In the genomic region with DNA sequence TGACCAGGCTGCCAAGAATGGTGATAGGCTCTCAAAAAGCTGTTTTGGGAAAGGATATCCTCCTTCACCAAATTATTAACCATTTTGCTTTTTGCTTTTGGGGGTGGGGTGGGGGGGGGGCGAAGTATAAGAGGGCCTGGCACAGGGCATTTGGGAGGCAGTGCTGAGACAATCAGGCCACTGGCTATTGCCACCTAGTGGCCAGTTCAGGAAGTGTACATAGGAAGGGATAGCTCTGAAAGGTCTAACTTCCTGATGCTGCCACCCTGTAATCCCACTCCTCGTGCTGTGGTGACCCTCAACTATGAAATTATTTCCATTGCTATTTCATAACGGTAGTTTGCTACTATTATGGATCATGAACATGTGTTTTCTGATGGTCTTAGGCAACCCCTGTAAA, we compare ENCODE assay signal across 9 mouse cellular contexts. TPM values are rescaled to one million over a fixed set of nuclear protein-coding genes. Genes with fewer than 3 reads are reported as not detected.
DNase-seq lines count a peak whose midpoint lies in the region; ATAC-seq and TF ChIP-seq lines count a peak whose summit lies in the region.
"Had no signal": no experiment of that assay in that cellular context is flagged by ENCODE, and none has a peak within 500 bp of the region (broad histone marks: within the 10 kb centered on the region; RNA-seq: fewer than 3 reads in every experiment).

No protein-coding gene starts in this region.

- H3K27ac ChIP-seq in intestine, embryonic 15.5 days = no peak overlapping the region

- H3K36me3 ChIP-seq in E14TG2a.4 (ENCODE audit: insufficient read depth, low read length) = peaks cover 7% of the 10 kb centered on the region
- no peaks in the 10 kb centered on the region for H3K36me3 ChIP-seq in intestine, embryonic 15.5 days

- 86% methylated on average over 3 of the region's 3 CpGs for WGBS in intestine, embryonic 15.5 days

- no peak overlapping the region for H3K9ac ChIP-seq in intestine, embryonic 15.5 days

- TF ChIP-seq CTCF in E14TG2a.4 (conservative IDR thresholded peaks at IDR 0.05; ENCODE audit: low read length) = peak; percentile 44

- peak; percentile 68 for ATAC-seq in erythroid progenitor cell, adult 5-6 weeks (replicated peaks; ENCODE audit: low FRiP score, poor library complexity, severe bottlenecking)
- ATAC-seq in intestine, embryonic 15.5 days = no peak

- no peak overlapping the region for H3K4me3 ChIP-seq in E14TG2a.4 (replicated peaks; ENCODE audit: low read length)
- H3K4me3 ChIP-seq in intestine, embryonic 15.5 days (replicated peaks) = no peak overlapping the region
- H3K4me3 ChIP-seq: megakaryocyte, embryonic 14.5 days had no signal

- no peak overlapping the region for H3K4me2 ChIP-seq in intestine, embryonic 15.5 days (replicated peaks)

- H3K27me3 ChIP-seq in E14TG2a.4 (ENCODE audit: insufficient read depth, low read length) = no peaks in the 10 kb centered on the region
- H3K27me3 ChIP-seq in intestine, embryonic 15.5 days (replicated peaks) = no peaks in the 10 kb centered on the region

- peak; percentile 45 to 74 for DNase-seq in adrenal gland, adult (ENCODE audit: inconsistent age in 2 of 2, low spot score in 1 of 2)
- no peak for DNase-seq in adrenal gland, adult 8-10 months
- peak; percentile 48 to 71 for DNase-seq in kidney, postnatal 36 days
- DNase-seq in kidney, postnatal 14 days = no peak
- no peak for DNase-seq in urinary bladder, postnatal 14 days (ENCODE audit: low spot score)

- peaks cover 10% of the 10 kb centered on the region for H3K4me1 ChIP-seq in E14TG2a.4 (replicated peaks; ENCODE audit: low read depth, low read length)
- H3K4me1 ChIP-seq in intestine, embryonic 15.5 days (replicated peaks) = peaks cover 6% of the 10 kb centered on the region; the same call in 1 of the 2 replicates

- H3K9me3 ChIP-seq in E14TG2a.4 (ENCODE audit: low read length) = peaks cover 11% of the 10 kb centered on the region
- H3K9me3 ChIP-seq in intestine, embryonic 15.5 days = peaks cover 4% of the 10 kb centered on the region; the same call in 1 of the 2 replicates

RNA-seq across cellular contexts. Expression of a gene that starts 5.5 kb away (rescaled TPM):
- 100 to 1,000 TPM; 212 to 271 (median 242) TPM for total RNA-seq in adrenal gland, adult 8-10 months (2022)
- total RNA-seq in erythroid progenitor cell, adult 5-6 weeks (2015; ENCODE audit: low replicate concordance) = 19.7 and 21.6 TPM in 2 replicates
- 11.5 and 13.1 TPM in 2 replicates for total RNA-seq in erythroid progenitor cell, adult 5-6 weeks (2017; ENCODE audit: low replicate concordance)
- polyA plus RNA-seq in intestine, embryonic 15.5 days (2015; fragmentation: Nextera tagmentation; extraction: Ambion mirVana) = 67.2 and 77.1 TPM in 2 replicates

RNA-seq across cellular contexts. Expression of a gene that starts 16.4 kb away (rescaled TPM):
- total RNA-seq in adrenal gland, adult 8-10 months (2022) = 100 to 1,000 TPM in 3 of 4 experiments, 10 to 100 TPM in 1; 96.7 to 113 (median 107) TPM
- total RNA-seq in erythroid progenitor cell, adult 5-6 weeks (2015; ENCODE audit: low replicate concordance) = 11.5 and 26.8 TPM in 2 replicates
- total RNA-seq in erythroid progenitor cell, adult 5-6 weeks (2017; ENCODE audit: low replicate concordance) = 11.3 and 16.6 TPM in 2 replicates
- 37.7 and 39.9 TPM in 2 replicates for polyA plus RNA-seq in intestine, embryonic 15.5 days (2015; fragmentation: Nextera tagmentation; extraction: Ambion mirVana)

RNA-seq across cellular contexts. Expression of a gene that starts 40.3 kb away (rescaled TPM):
- 10 to 100 TPM in 2 of 4 experiments, 1 to 10 TPM in 2; 6.3 to 10.6 (median 9.6) TPM for total RNA-seq in adrenal gland, adult 8-10 months (2022)
- total RNA-seq in erythroid progenitor cell, adult 5-6 weeks (2015; ENCODE audit: low replicate concordance) = 73.5 and 83.4 TPM in 2 replicates
- 69.6 and 83.2 TPM in 2 replicates for total RNA-seq in erythroid progenitor cell, adult 5-6 weeks (2017; ENCODE audit: low replicate concordance)
- polyA plus RNA-seq in intestine, embryonic 15.5 days (2015; fragmentation: Nextera tagmentation; extraction: Ambion mirVana) = 5.7 and 6.9 TPM in 2 replicates

RNA-seq across cellular contexts. Expression of a gene that starts 41.9 kb away (rescaled TPM):
- 10 to 100 TPM; 20.0 to 33.6 (median 26.8) TPM for total RNA-seq in adrenal gland, adult 8-10 months (2022)
- total RNA-seq in erythroid progenitor cell, adult 5-6 weeks (2015; ENCODE audit: low replicate concordance) = 2.5 TPM in 1 of 2 replicates, not detected in the other
- total RNA-seq in erythroid progenitor cell, adult 5-6 weeks (2017; ENCODE audit: low replicate concordance) = 1.7 and 3.1 TPM in 2 replicates
- polyA plus RNA-seq in intestine, embryonic 15.5 days (2015; fragmentation: Nextera tagmentation; extraction: Ambion mirVana) = 8.3 and 8.7 TPM in 2 replicates

Comparison
In these comparisons a context has a peak if more than half of its experiments do, and no peak if none do; other contexts are left out.
1. DNase-seq: peak in adrenal gland, adult (2 of 2) and kidney, postnatal 36 days (2 of 2); none in adrenal gland, adult 8-10 months (single experiment), kidney, postnatal 14 days (single experiment) and urinary bladder, postnatal 14 days (single experiment).
2. RNA of a gene that starts 5.5 kb away (total RNA-seq): 212 to 271 TPM in adrenal gland, adult 8-10 months; 11.5 to 21.6 TPM in erythroid progenitor cell, adult 5-6 weeks; every median in the first group is over 4 times any median in the second.
3. RNA of a gene that starts 40.3 kb away (total RNA-seq): 69.6 to 83.4 TPM in erythroid progenitor cell, adult 5-6 weeks; 6.3 to 10.6 TPM in adrenal gland, adult 8-10 months; every median in the first group is over 4 times any median in the second.